Mouse (Mus musculus) limb, embryonic 14.5 days (tissue): Measurements from ENCODE around the gene Sox12. TPM values are rescaled to one million over a fixed set of nuclear protein-coding genes. Genes with fewer than 3 reads are reported as not detected.
A peak's percentile ranks its signal among the peaks of the same experiment; 100 is the strongest.

Source experiments
- ATAC-seq: fragments of 200-750 bp; cut with Nextera tagmentation; 2 replicates; pipeline ENCODE4 v1.8.0; 2017; ENCODE audit warnings: low read depth, moderate number of reproducible peaks, moderate TSS enrichment; ENCODE audit not compliant: low FRiP score
- DNase-seq: peaks from one replicate; pipeline ENCODE4 v3.0.0-alpha.2; 2015; ENCODE audit warnings: low spot score
- H3K27ac ChIP-seq: fragments of 300-500 bp; sonication (generic); replicated peaks from 2 replicates; pipeline ENCODE4 v1.5.1; 2014; ENCODE audit warnings: low read depth, mild to moderate bottlenecking, low read length, moderate library complexity, mixed read lengths
- H3K27me3 ChIP-seq: fragments of 300-500 bp; sonication (generic); 2 replicates; pipeline ENCODE4 v1.6.1; 2014; ENCODE audit warnings: low read length, mixed read lengths; ENCODE audit not compliant: control insufficient read depth, insufficient read depth
- H3K36me3 ChIP-seq: fragments of 300-500 bp; sonication (generic); 2 replicates; pipeline ENCODE4 v1.6.1; 2014; ENCODE audit warnings: mild to moderate bottlenecking, low read length, moderate library complexity, mixed read lengths; ENCODE audit not compliant: control insufficient read depth, insufficient read depth
- H3K4me1 ChIP-seq: fragments of 300-500 bp; sonication (generic); 2 replicates; pipeline ENCODE4 v1.6.1; 2014; ENCODE audit warnings: antibody characterized with exemption, low read length, mixed read lengths; ENCODE audit not compliant: control insufficient read depth, insufficient read depth
- H3K4me2 ChIP-seq: fragments of 300-500 bp; sonication (generic); replicated peaks from 2 replicates; pipeline ENCODE4 v1.6.1; 2014; ENCODE audit warnings: low read depth, mild to moderate bottlenecking, low read length, moderate library complexity; ENCODE audit not compliant: severe bottlenecking
- H3K4me3 ChIP-seq: fragments of 300-500 bp; sonication (generic); replicated peaks from 2 replicates; pipeline ENCODE4 v1.5.1; 2014; ENCODE audit warnings: low read length
- H3K9ac ChIP-seq: fragments of 300-500 bp; sonication (generic); 2 replicates; pipeline ENCODE4 v1.6.1; 2014; ENCODE audit warnings: mild to moderate bottlenecking, low read depth, low read length, moderate library complexity; ENCODE audit not compliant: severe bottlenecking
- H3K9me3 ChIP-seq: fragments of 300-500 bp; sonication (generic); 2 replicates; pipeline ENCODE4 v1.6.1; 2016; ENCODE audit warnings: low read length; ENCODE audit not compliant: control insufficient read depth
- POLR2A ChIP-seq: fragments of 200-500 bp; IDR thresholded peaks from 2 replicates; pipeline ENCODE4 v1.8.0; 2012; ENCODE audit warnings: inconsistent platforms, mild to moderate bottlenecking, moderate library complexity, borderline replicate concordance; ENCODE audit not compliant: insufficient read depth, insufficient read length; ENCODE audit errors: extremely low read depth
- WGBS: fragments of 180-500 bp; shearing (Covaris S2); extraction: QIAGEN DNeasy Blood & Tissue Kit; methylation state at CpG from one replicate; pipeline ENCODE4 v1.1.7; 2014; 5-methylcytosine and 5-hydroxymethylcytosine counted together
- polyA plus RNA-seq, 2 experiments: library from polyadenylated mRNA; depleted of rRNA in 1 of 2; stranded (reverse) in 1 of 2; unstranded in 1 of 2; fragments of >200 nt; fragmentation: Nextera tagmentation in 1 of 2; extraction: Ambion mirVana in 1 of 2; gene quantifications; 2 replicates each; pipeline versions ENCODE4 v1.2.1 to v1.2.3; 2012 to 2014

The Sox12 gene
- polyA plus RNA-seq, 2 experiments = 13.5 to 48.8 TPM

DNA sequence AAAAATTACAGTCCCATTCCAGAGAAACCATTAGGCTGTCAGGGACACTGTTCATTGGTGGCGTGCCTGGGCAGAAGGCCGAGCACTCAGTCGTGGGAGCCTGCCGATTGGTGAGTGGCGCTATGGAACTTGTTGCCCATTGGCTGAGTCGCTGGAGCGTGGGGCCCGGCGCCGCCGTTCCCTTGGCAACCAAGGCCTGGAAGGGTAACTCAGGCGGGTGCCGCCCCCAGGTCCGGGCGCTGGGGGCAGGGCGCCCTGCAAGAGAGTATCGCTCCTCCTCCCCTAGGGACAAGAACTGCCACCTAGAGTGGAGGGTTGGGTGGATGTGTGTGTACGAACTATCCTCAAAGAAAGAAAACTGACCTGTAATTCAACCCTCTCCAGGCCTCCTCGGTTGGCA lies 8.3 kb upstream of the Sox12 start:
- Histone ChIP-seq H3K27ac (peak overlapping the region; percentile 39; the same call in 1 of the 2 replicates), H3K4me3 (peak overlapping the region; percentile 28), H3K4me1 (peaks cover 22% of the 10 kb centered on the region), H3K9me3 (no peaks in the 10 kb centered on the region), H3K4me2 (peak overlapping the region; percentile 49), H3K9ac (no peak overlapping the region), H3K36me3 (no peaks in the 10 kb centered on the region), H3K27me3 (no peaks in the 10 kb centered on the region)
- no peak for TF ChIP-seq POLR2A
- peak; percentile 94 for ATAC-seq
- peak; percentile 96 for DNase-seq
- WGBS = 0% methylated on average over 19 of the region's 19 CpGs

DNA sequence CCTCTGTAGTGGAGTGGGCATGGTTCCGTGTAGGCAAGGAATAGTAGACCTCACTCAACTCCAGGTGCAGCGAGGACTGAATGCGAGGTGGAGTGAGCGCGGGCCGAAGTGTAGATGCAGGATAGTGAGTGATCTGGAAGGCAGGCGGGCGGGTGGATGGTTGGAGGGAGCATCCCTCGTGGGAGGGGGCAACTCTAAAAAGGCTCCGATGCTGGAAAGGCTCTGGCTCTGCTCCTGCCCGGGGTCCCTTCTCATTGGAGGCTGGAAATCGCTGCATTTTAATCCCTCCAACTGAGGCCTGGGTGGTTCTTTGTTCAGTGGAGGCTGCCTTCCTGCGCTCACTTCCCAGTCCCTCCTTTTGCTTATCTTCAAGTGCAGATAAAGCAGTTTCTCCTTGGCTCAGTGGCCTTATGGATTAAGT lies 1.3 kb upstream of the Sox12 start:
- Histone ChIP-seq H3K9me3 (no peaks in the 10 kb centered on the region), H3K4me2 (peak overlapping the region; percentile 92), H3K4me1 (peaks cover 26% of the 10 kb centered on the region), H3K4me3 (peak overlapping the region; percentile 93), H3K27me3 (no peaks in the 10 kb centered on the region), H3K27ac (peak overlapping the region; percentile 99), H3K36me3 (peaks cover 10% of the 10 kb centered on the region), H3K9ac (peak overlapping the region; percentile 57)
- no peak for TF ChIP-seq POLR2A
- ATAC-seq (no peak; the same call in 1 of the 2 replicates), DNase-seq (peak; percentile 77)
- WGBS = under 1% methylated on average over 13 of the region's 13 CpGs

- H3K4me2 ChIP-seq = peak overlapping the region; percentile 92
- H3K4me3 ChIP-seq = peak overlapping the region; percentile 93
- WGBS = under 1% methylated on average over 38 of the region's 38 CpGs
- DNase-seq (peak; percentile 97), ATAC-seq (peak; percentile 81)
- H3K36me3 ChIP-seq = peaks cover 14% of the 10 kb centered on the region
- H3K27me3 ChIP-seq = no peaks in the 10 kb centered on the region
- H3K9ac ChIP-seq = peak overlapping the region; percentile 94
- H3K4me1 ChIP-seq = peaks cover 29% of the 10 kb centered on the region
- no peaks in the 10 kb centered on the region for H3K9me3 ChIP-seq
- H3K27ac ChIP-seq = peak overlapping the region; percentile 99
- 0 out of 2 replicates have a peak, but pooled peaks have one; percentile 17 for TF ChIP-seq POLR2A
Observed at GRCm38 (mm10) chr2:152398691-152399090, 828 bp upstream of the Sox12 start.

- DNase-seq = peak; percentile 78
- Histone ChIP-seq H3K4me2 (peak overlapping the region; percentile 92), H3K4me3 (peak overlapping the region; percentile 93), H3K36me3 (peaks cover 19% of the 10 kb centered on the region), H3K27me3 (no peaks in the 10 kb centered on the region), H3K9me3 (no peaks in the 10 kb centered on the region), H3K27ac (peak overlapping the region; percentile 99), H3K9ac (peak overlapping the region; percentile 94), H3K4me1 (peaks cover 31% of the 10 kb centered on the region)
- WGBS = 4% methylated on average over 45 of the region's 77 CpGs
- peak; percentile 20 for ATAC-seq
- TF ChIP-seq POLR2A = 0 out of 2 replicates have a peak, but pooled peaks have one; percentile 49
Observed at GRCm38 (mm10) chr2:152397004-152397589, 766 bp downstream of the Sox12 start.

DNA sequence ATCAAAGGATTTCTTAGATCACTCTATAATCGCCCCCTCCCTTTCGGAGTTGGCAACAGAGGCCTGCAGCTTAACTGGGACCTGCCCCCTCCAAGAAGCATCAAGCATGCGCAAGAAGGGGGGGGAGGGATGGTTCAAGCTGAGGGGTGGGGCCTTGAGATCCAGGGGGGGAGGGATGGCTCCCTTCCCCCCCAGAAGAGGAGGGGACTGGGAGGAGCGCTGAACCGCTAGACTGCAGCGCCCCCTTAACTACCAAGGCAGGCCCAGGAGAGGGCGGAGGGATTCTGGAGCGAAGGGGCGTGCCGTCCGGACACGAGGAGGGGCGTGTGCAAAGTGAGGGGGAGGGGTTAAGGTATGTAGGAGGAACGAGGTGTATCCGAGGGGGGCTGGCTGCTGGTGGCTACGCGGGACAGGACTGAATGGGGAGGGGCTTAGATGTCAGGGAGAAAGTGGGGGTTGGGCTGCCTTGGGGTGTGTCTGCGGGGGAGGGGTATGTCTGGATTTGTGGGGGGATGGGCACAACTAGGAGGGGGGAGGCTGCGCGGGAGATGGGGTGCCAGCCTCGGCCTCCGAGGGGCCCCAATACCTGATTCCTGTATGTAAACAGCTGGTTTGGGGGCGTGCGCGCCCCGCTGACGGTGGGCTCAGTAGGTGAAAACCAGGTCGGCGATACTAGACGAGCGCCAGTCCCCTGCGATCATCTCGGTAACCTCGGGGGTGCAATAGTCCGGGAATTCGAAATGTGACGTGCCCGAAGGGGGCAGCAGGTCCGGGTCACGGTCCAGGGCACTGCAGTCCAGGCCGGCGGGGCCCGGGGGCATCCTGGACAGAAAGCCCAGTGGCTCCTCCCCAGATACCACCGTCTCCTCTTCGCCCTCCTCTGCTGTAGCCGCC lies 1.5 kb downstream of the Sox12 start:
- ATAC-seq = peak; percentile 78
- Histone ChIP-seq H3K9ac (peak overlapping the region; percentile 94), H3K4me1 (peaks cover 31% of the 10 kb centered on the region), H3K27ac (peak overlapping the region; percentile 99), H3K4me2 (peak overlapping the region; percentile 92), H3K9me3 (no peaks in the 10 kb centered on the region), H3K4me3 (peak overlapping the region; percentile 93), H3K36me3 (peaks cover 19% of the 10 kb centered on the region), H3K27me3 (no peaks in the 10 kb centered on the region)
- WGBS = under 1% methylated on average over 39 of the region's 46 CpGs
- DNase-seq = peak; percentile 96
- no peak for TF ChIP-seq POLR2A
